Mouse (Mus musculus) bone marrow macrophage, adult 2 months (primary cell): ENCODE results near the gene Ltb4r2.

Experiments used
- CTCF ChIP-seq: IDR thresholded peaks from 2 replicates; pipeline ENCODE4 v1.5.1; 2012; ENCODE audit warnings: low read depth, mild to moderate bottlenecking, low read length, moderate library complexity
- POLR2A ChIP-seq: IDR thresholded peaks from 2 replicates; pipeline ENCODE4 v1.6.1; 2012; ENCODE audit warnings: mild to moderate bottlenecking, low read depth, low read length, borderline replicate concordance

DNA sequence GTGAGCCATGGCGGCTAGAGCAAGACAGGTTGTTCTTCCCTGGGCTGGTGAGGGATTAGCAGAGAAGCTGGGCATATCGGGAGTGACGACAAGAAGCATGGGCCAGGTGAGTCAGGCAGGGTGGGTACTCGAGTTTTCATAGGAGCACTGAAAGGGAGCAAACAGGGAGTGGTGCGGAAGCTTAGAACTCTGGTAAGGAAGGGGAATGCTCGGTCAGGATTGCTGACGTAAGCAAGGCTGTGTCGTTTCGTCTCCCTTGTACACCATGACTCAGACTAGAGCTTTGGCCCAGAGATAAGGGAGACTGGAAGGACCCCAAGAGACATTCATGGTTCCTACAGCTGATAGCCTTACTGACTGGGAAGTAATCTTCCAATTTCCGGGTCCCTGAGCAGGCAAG, 27.3 kb upstream of the Ltb4r2 start:
- TF ChIP-seq CTCF: no peak
- TF ChIP-seq POLR2A: no peak
